ENCODE assay signal across 9 mouse cellular contexts in genomic region chr6:91414890-91415289, GRCm38 (mm10). TPM values are rescaled to one million over a fixed set of nuclear protein-coding genes. Genes with fewer than 3 reads are reported as not detected.
DNase-seq lines count a peak whose midpoint lies in the region; ATAC-seq and TF ChIP-seq lines count a peak whose summit lies in the region.
"Had no signal": no experiment of that assay in that cellular context is flagged by ENCODE, and none has a peak within 500 bp of the region (broad histone marks: within the 10 kb centered on the region; RNA-seq: fewer than 3 reads in every experiment).

No protein-coding gene starts in this region.

- no peak for TF ChIP-seq POLR2A in small intestine, adult 2 months (IDR thresholded peaks at IDR 0.05; ENCODE audit: low read depth, low read length)

- ATAC-seq in limb, embryonic 11.5 days (ENCODE audit: insufficient number of reproducible peaks, low FRiP score, low TSS enrichment, low read depth): no peak

- peaks cover 69% of the 10 kb centered on the region for H3K27me3 ChIP-seq in E14TG2a.4 (ENCODE audit: insufficient read depth, low read length)
- peaks cover 45% of the 10 kb centered on the region for H3K27me3 ChIP-seq in limb, embryonic 11.5 days (ENCODE audit: control insufficient read depth, insufficient read depth, low read length)
- peaks cover 18% of the 10 kb centered on the region for H3K27me3 ChIP-seq in small intestine, adult 2 months (ENCODE audit: control insufficient read depth, insufficient read depth, low read length)

- no peak overlapping the region for H3K9ac ChIP-seq in limb, embryonic 11.5 days (ENCODE audit: low read length)

- WGBS in limb, embryonic 11.5 days: 4% methylated on average over 4 of the region's 4 CpGs
- WGBS in small intestine, adult 2 months: 2% methylated on average over 4 of the region's 4 CpGs

- no peak overlapping the region for H3K4me3 ChIP-seq in E14TG2a.4 (replicated peaks; ENCODE audit: low read length)
- H3K4me3 ChIP-seq in limb, embryonic 11.5 days (ENCODE audit: low read depth, low read length): no peak overlapping the region
- no peak overlapping the region for H3K4me3 ChIP-seq in small intestine, adult 2 months (ENCODE audit: low read depth, low read length)

- peak; percentile 76 for TF ChIP-seq CTCF in E14TG2a.4 (conservative IDR thresholded peaks at IDR 0.05; ENCODE audit: low read length)
- TF ChIP-seq CTCF in small intestine, adult 2 months (IDR thresholded peaks at IDR 0.05; ENCODE audit: extremely low read depth, insufficient read length, insufficient replicate concordance, low read depth, low read length): peak; percentile 69; the same call in 1 of the 2 replicates

- H3K27ac ChIP-seq in limb, embryonic 11.5 days (replicated peaks; ENCODE audit: low read depth, low read length): no peak overlapping the region
- H3K27ac ChIP-seq in small intestine, adult 2 months (ENCODE audit: insufficient read depth, low read depth, low read length): no peak overlapping the region

- peak; percentile 64 to 79 for DNase-seq in layer of hippocampus, postnatal 10 days (ENCODE audit: low spot score in 2 of 2)
- no peak for DNase-seq in layer of hippocampus, adult 9-10 months (ENCODE audit: low spot score)
- DNase-seq in R1 (ENCODE audit: low read depth, low spot score): peak; percentile 64
- peak; percentile 63 for DNase-seq in embryo, embryonic 11 days
- peak; percentile 79 for DNase-seq in limb, embryonic 11.5 days (ENCODE audit: low spot score)
- no peak for DNase-seq in gastrocnemius, postnatal 25 days

- H3K9me3 ChIP-seq in E14TG2a.4 (ENCODE audit: low read length): no peaks in the 10 kb centered on the region
- H3K9me3 ChIP-seq in limb, embryonic 11.5 days (ENCODE audit: control insufficient read depth, low read length): no peaks in the 10 kb centered on the region

- H3K4me2 ChIP-seq in limb, embryonic 11.5 days (ENCODE audit: low read depth, severe bottlenecking): no peak overlapping the region

- no peaks in the 10 kb centered on the region for H3K36me3 ChIP-seq in E14TG2a.4 (ENCODE audit: insufficient read depth, low read length)
- no peaks in the 10 kb centered on the region for H3K36me3 ChIP-seq in limb, embryonic 11.5 days (ENCODE audit: control insufficient read depth, insufficient read depth, low read length)
- no peaks in the 10 kb centered on the region for H3K36me3 ChIP-seq in small intestine, adult 2 months (ENCODE audit: control insufficient read depth, insufficient read depth, low read length)

- peaks cover 19% of the 10 kb centered on the region for H3K4me1 ChIP-seq in E14TG2a.4 (replicated peaks; ENCODE audit: low read depth, low read length)
- H3K4me1 ChIP-seq in limb, embryonic 11.5 days (ENCODE audit: control insufficient read depth, insufficient read depth, low read length): peaks cover 12% of the 10 kb centered on the region
- no peaks in the 10 kb centered on the region; the same call in 1 of the 2 replicates for H3K4me1 ChIP-seq in small intestine, adult 2 months (ENCODE audit: control insufficient read depth, insufficient read depth, insufficient read length, low read length)

RNA-seq across cellular contexts. Expression of gene Wnt7a, which starts 3.7 kb away (rescaled TPM):
- 10 to 100 TPM; 23.5 to 39.2 TPM for total RNA-seq in layer of hippocampus, postnatal 10 days (2021)
- 2.5 and 2.8 TPM in 2 replicates for polyA plus RNA-seq in limb, embryonic 11.5 days (2014; fragmentation: Nextera tagmentation; extraction: Ambion mirVana)
- not detected in 2 replicates for polyA plus RNA-seq in small intestine, adult 2 months (2012; rRNA removed)
- total RNA-seq in gastrocnemius, postnatal 25 days (2021): not detected
- total RNA-seq: heart, adult 18-20 months had no signal

RNA-seq across cellular contexts. Expression of gene Chchd4, which starts 58.5 kb away (rescaled TPM):
- total RNA-seq in layer of hippocampus, postnatal 10 days (2021): 10 to 100 TPM; 21.6 to 21.9 TPM
- polyA plus RNA-seq in limb, embryonic 11.5 days (2014; fragmentation: Nextera tagmentation; extraction: Ambion mirVana): 27.3 and 28.3 TPM in 2 replicates
- polyA plus RNA-seq in small intestine, adult 2 months (2012; rRNA removed): 4.3 and 6.2 TPM in 2 replicates
- total RNA-seq in gastrocnemius, postnatal 25 days (2021): 1 to 10 TPM; 8.6 to 8.7 TPM

RNA-seq across cellular contexts. Expression of gene Tmem43, which starts 58.6 kb away (rescaled TPM):
- 10 to 100 TPM; 28.4 to 32.1 TPM for total RNA-seq in layer of hippocampus, postnatal 10 days (2021)
- 56.3 and 66.4 TPM in 2 replicates for polyA plus RNA-seq in limb, embryonic 11.5 days (2014; fragmentation: Nextera tagmentation; extraction: Ambion mirVana)
- 12.6 and 38.8 TPM in 2 replicates for polyA plus RNA-seq in small intestine, adult 2 months (2012; rRNA removed)
- total RNA-seq in gastrocnemius, postnatal 25 days (2021): 10 to 100 TPM; 22.7 to 39.4 TPM

Comparison
In these comparisons a context has a peak if more than half of its experiments do, and no peak if none do; other contexts are left out.
1. DNase-seq: peak in layer of hippocampus, postnatal 10 days (2 of 2), R1 (single experiment), embryo, embryonic 11 days (single experiment) and limb, embryonic 11.5 days (single experiment); none in layer of hippocampus, adult 9-10 months (single experiment) and gastrocnemius, postnatal 25 days (single experiment).
2. RNA of gene Wnt7a, which starts 3.7 kb away (total RNA-seq): 23.5 to 39.2 TPM in layer of hippocampus, postnatal 10 days; not detected in gastrocnemius, postnatal 25 days; every median in the first group is over 10 times any median in the second.